Comparison of ENCODE assay signal across 17 mouse cellular contexts in genomic region chr8:29961322-29961721, GRCm38 (mm10).
A peak's percentile ranks its signal among the peaks of the same experiment; 100 is the strongest.
DNase-seq lines count a peak whose midpoint lies in the region; ATAC-seq and TF ChIP-seq lines count a peak whose summit lies in the region.
"Had no signal": no experiment of that assay in that cellular context is flagged by ENCODE, and none has a peak within 500 bp of the region (broad histone marks: within the 10 kb centered on the region; RNA-seq: fewer than 3 reads in every experiment).

No protein-coding gene starts in this region.

- H3K4me1 ChIP-seq in forebrain, postnatal 0 days (ENCODE audit: insufficient read depth) = no peaks in the 10 kb centered on the region
- H3K4me1 ChIP-seq in forebrain, embryonic 15.5 days = no peaks in the 10 kb centered on the region
- H3K4me1 ChIP-seq: embryonic facial prominence, embryonic 10.5 days; embryonic facial prominence, embryonic 12.5 days; forebrain, embryonic 12.5 days had no signal

- no peaks in the 10 kb centered on the region for H3K36me3 ChIP-seq in forebrain, postnatal 0 days (ENCODE audit: insufficient read depth)
- no peaks in the 10 kb centered on the region for H3K36me3 ChIP-seq in forebrain, embryonic 15.5 days
- H3K36me3 ChIP-seq: embryonic facial prominence, embryonic 10.5 days; embryonic facial prominence, embryonic 12.5 days; forebrain, embryonic 12.5 days had no signal

- no peaks in the 10 kb centered on the region for H3K27me3 ChIP-seq in forebrain, postnatal 0 days (ENCODE audit: insufficient read depth, low read length)
- H3K27me3 ChIP-seq in forebrain, embryonic 15.5 days = no peaks in the 10 kb centered on the region
- H3K27me3 ChIP-seq: embryonic facial prominence, embryonic 12.5 days; forebrain, embryonic 12.5 days had no signal

- no peaks in the 10 kb centered on the region for H3K9me3 ChIP-seq in forebrain, postnatal 0 days (ENCODE audit: low read length)
- no peaks in the 10 kb centered on the region for H3K9me3 ChIP-seq in forebrain, embryonic 15.5 days
- H3K9me3 ChIP-seq: embryonic facial prominence, embryonic 10.5 days; embryonic facial prominence, embryonic 12.5 days; forebrain, embryonic 12.5 days had no signal

- H3K27ac ChIP-seq in forebrain, postnatal 0 days (ENCODE audit: low read depth, low read length) = no peak overlapping the region
- H3K27ac ChIP-seq in forebrain, embryonic 15.5 days (replicated peaks) = no peak overlapping the region
- H3K27ac ChIP-seq in left cerebral cortex, adult 2 months = no peak overlapping the region
- H3K27ac ChIP-seq: embryonic facial prominence, embryonic 10.5 days; embryonic facial prominence, embryonic 12.5 days; forebrain, embryonic 12.5 days had no signal

- H3K4me2 ChIP-seq in forebrain, postnatal 0 days (ENCODE audit: low read depth) = no peak overlapping the region
- no peak overlapping the region for H3K4me2 ChIP-seq in forebrain, embryonic 15.5 days (replicated peaks)
- H3K4me2 ChIP-seq: embryonic facial prominence, embryonic 12.5 days; forebrain, embryonic 12.5 days had no signal

- ATAC-seq in forebrain, postnatal 0 days = peak; percentile 58; the same call in 1 of the 2 replicates
- ATAC-seq in forebrain, embryonic 15.5 days (replicated peaks) = no peak
- ATAC-seq: forebrain, embryonic 16.5 days had no signal

- H3K9ac ChIP-seq in forebrain, postnatal 0 days = no peak overlapping the region
- H3K9ac ChIP-seq in forebrain, embryonic 15.5 days (replicated peaks) = no peak overlapping the region
- H3K9ac ChIP-seq: embryonic facial prominence, embryonic 12.5 days; forebrain, embryonic 12.5 days had no signal

- intact Hi-C loops in left cerebral cortex, adult 2 months (cut with DNase I) = no loop called here

- DNase-seq in forebrain, postnatal 0 days = peak; percentile 25
- DNase-seq in brain, adult 2 months (ENCODE audit: low read depth, low spot score) = peak; percentile 2
- DNase-seq in left cerebral cortex, adult 2 months (ENCODE audit: extremely low spot score in 1 of 2, low spot score in 2 of 2) = no peak
- no peak for DNase-seq in layer of hippocampus, adult 8-10 months (ENCODE audit: low spot score in 2 of 2)
- DNase-seq: adrenal gland, adult 8-10 months; adrenal gland, postnatal 14 days; adrenal gland, postnatal 36 days; cerebellum, adult 11-12 months; cerebellum, adult 2 months; cerebellum, adult 9-10 months; cerebellum, postnatal 10 days; cerebellum, postnatal 25 days had no signal

- no peak for TF ChIP-seq CTCF in forebrain, postnatal 0 days (IDR thresholded peaks at IDR 0.05; ENCODE audit: low read depth)
- TF ChIP-seq CTCF in left cerebral cortex, adult 2 months (IDR thresholded peaks at IDR 0.05) = no peak

- 55% methylated on average over 2 of the region's 2 CpGs for WGBS in forebrain, postnatal 0 days
- 69% methylated on average over 2 of the region's 2 CpGs for WGBS in forebrain, embryonic 15.5 days

- H3K4me3 ChIP-seq in forebrain, postnatal 0 days (ENCODE audit: low read depth, low read length) = no peak overlapping the region
- H3K4me3 ChIP-seq in forebrain, embryonic 15.5 days = no peak overlapping the region
- no peak overlapping the region for H3K4me3 ChIP-seq in left cerebral cortex, adult 2 months
- H3K4me3 ChIP-seq: embryonic facial prominence, embryonic 10.5 days; embryonic facial prominence, embryonic 12.5 days; forebrain, embryonic 12.5 days had no signal

Comparison
In these comparisons a context has a peak if more than half of its experiments do, and no peak if none do; other contexts are left out.
1. DNase-seq: peak in forebrain, postnatal 0 days (single experiment) and brain, adult 2 months (single experiment); none in left cerebral cortex, adult 2 months (0 of 2) and layer of hippocampus, adult 8-10 months (0 of 2).